Mouse (Mus musculus) heart, adult 9 months (tissue): ENCODE data around the gene Ehd3.

Source experiments
- DNase-seq, 2 experiments: peaks; one replicate each; pipeline ENCODE4 v3.0.0; 2022; ENCODE audit warnings: low spot score in 2 of 2

Gene Ehd3

DNA sequence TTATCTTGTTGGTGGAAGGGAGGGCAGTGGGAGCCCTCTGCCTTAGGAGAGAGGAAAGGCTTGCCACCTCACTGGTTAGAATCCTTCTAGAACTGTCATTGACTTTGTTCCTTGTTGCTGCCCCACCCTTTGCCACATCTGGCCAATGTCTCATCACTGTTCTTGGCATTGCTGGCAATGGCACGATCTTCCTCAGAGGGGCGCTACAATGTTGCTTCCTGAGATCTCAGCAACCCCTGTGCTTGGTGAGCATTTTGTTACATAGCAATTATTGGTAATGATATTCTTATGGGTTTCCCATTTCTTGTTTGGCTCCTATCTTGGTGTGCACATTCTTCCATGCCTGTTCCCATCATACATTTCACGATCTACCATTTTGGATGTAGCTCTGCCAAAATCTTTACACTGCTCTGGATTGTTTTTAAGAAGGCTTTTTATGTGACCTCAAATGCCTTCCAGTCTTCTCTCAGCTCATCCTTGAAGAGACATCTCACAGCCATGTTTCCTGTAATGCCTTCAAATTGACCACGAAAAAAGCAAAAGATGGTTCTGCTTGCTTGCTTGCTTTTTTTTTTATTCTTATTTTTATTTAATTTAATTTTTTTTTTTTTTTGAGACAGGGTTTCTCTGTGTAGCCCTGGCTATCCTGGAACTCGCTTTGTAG, at the start of gene Ehd3:
Ehd3 (plus strand) TSS at position 614 of the 664 bp plus-strand sequence.
- DNase-seq = no peak

DNA sequence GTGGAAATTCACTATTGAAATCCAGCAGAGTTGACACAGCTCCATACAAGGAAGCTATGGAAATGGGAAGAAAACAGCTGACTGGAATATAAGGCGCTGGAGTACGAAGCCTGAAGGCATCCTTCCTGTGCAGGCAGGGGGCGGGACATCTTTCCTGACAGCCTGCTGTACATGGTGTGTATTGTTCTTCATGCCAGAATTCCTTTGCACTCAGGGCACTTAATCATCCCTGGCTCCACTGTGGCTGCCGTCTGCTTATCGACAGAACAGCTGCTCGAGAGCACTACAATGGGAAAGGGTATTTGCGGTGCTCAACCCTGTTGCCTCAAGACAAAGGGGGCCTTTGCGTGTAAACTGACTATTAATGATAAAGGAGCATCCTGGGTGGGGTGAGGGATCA, 33.0 kb upstream of the Ehd3 start:
- no peak for DNase-seq

DNA sequence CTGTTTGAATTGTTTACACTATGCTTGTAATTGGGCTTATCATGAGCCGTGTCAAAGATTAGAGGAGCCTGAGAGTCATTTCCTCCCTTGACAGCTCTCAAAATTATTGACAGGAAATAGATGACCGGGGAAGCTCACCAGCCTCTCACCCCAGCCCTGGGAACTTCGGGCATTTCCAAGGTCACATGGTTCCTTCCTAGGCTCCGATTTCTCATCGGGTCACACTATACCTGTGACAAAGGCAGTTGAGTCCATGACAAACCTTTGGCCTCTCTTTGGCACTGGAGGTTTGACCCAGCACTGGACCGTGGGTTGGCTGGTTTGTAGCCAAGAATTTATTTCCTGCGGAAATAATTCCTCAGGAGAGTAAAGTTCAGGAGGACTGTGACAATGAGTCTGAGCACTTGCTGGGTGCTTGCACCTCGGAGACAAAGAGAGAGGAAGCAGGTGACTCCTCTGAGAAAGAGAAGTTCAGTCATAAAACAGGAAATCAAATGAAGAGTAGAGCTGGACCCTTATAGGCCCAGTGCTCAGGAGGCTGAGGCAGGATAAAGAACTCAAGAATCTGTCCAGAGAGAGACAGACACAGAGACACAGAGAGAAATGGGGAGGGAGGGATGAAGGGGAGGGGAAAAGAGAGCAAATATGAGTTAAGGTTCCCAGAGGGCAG, 17.2 kb upstream of the Ehd3 start:
- peak; percentile 7 to 37 for DNase-seq

DNA sequence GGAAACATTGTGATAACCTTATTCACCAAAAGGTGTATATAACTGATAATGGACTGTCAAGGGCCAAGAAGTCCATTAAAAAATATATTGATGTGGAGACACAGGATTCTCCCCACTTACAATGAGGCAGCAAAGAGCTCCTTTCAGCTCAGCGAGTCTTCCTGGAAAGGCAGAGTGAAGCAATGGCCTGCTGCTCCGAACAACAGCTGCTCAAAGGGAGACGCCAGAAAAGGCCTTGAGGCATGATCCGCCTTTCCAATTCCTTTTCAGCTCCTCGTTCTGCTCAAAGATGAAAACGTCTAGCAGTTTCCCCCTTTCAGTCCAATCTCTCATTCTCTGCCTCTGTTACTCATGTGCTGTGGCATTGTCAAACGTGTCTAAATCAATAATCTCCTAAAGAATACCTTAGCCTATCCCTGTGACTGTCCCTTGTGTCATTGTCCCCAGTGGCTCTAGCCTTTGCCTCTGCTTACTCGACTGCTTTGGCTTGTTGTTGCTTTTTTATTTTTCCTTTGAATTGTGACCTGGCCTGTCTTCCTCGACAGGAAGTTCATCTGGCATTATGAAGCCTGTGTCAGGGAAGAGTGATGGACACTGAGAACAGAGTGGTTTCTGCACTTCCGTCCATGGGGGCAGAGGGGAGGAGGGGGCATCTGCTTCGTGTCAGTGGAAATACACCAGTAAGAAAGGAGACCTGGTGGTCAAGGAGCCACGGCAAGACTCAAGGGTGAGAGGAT, 13.5 kb upstream of the Ehd3 start:
- DNase-seq = peak in 1 of 2 experiments; percentile 10

GRCm38 (mm10) chr17:73796789-73797188, 7.1 kb upstream of the Ehd3 start:
- DNase-seq = no peak

GRCm38 (mm10) chr17:73797706-73798105, 6.2 kb upstream of the Ehd3 start:
- DNase-seq = no peak

GRCm38 (mm10) chr17:73804592-73805271, 798 bp downstream of the Ehd3 start:
- DNase-seq = peak; percentile 87 to 90

- DNase-seq = no peak
Measured at GRCm38 (mm10) chr17:73806331-73806730, 2.4 kb downstream of the Ehd3 start.

DNA sequence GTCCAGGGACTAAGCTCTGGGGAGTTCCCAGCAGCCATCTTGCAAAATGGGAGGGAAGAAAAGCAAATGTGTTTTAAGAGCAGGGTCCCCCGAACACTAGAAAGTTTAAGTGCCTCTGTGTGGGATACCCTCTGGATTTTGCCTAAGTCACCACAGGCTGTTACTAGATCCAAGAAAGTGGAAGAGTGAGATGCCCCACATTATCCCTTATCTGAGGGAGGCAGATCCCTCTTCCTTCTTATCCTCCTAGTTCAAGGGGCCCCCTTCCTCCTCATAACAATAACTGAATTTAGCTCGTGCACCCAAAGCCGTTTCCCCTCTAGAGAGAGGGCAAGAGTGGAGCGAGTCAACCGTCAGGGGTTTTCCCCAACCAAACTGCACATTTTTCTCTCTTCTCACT, 3.3 kb downstream of the Ehd3 start:
- no peak for DNase-seq

DNA sequence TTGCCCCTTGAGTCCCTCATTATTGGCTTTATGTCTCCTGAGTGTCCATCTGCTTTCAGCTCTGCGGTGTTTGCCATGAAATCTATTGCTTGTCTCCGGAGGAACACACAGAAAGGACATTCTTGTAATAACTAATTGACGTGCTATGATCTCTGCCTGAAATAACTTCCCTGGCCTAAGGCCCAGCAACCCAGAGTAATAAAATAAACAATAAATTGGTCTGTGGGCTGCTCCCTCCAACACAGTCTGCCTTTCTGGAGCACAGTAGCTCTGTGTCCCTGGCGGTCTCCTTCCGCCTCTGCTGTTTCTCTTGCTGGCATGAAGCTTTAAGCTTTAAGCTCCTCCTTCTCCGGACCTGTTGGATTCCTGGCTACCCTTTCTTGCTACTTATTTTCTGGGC, 4.5 kb downstream of the Ehd3 start:
- DNase-seq = no peak

GRCm38 (mm10) chr17:73810801-73811200, 6.9 kb downstream of the Ehd3 start:
- no peak for DNase-seq

GRCm38 (mm10) chr17:73811566-73811965, 7.6 kb downstream of the Ehd3 start:
- DNase-seq = no peak

DNA sequence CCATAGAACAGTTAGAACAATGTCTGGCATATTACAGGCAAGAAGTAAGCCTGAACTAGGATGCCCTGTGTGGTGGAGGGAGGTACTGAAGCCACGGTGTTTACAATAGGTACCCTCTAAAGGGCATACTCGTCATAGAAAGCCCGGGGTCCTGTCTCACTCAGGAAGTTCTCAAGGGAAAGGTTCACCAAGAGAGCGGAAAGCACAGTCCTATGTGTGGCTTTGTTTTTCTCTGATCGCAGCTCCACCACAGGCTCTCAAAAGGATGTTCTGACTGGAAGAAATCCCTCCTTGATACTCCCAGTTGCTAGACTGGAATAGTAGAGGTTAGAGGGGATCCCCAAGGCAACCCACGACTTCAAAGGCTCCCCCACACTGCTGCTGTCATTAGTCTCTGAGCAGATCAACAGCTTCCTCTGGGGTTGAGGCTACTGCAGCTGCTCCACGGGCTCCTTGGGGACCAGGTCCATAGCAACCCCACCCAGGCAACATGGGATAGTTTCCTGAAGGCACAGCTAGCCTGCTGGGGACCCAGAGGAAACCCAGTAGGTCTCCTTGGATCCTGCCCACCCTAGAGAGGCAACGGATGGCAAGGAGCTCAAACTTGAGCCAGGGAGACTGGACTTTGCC, 9.2 kb downstream of the Ehd3 start:
- DNase-seq = no peak

DNA sequence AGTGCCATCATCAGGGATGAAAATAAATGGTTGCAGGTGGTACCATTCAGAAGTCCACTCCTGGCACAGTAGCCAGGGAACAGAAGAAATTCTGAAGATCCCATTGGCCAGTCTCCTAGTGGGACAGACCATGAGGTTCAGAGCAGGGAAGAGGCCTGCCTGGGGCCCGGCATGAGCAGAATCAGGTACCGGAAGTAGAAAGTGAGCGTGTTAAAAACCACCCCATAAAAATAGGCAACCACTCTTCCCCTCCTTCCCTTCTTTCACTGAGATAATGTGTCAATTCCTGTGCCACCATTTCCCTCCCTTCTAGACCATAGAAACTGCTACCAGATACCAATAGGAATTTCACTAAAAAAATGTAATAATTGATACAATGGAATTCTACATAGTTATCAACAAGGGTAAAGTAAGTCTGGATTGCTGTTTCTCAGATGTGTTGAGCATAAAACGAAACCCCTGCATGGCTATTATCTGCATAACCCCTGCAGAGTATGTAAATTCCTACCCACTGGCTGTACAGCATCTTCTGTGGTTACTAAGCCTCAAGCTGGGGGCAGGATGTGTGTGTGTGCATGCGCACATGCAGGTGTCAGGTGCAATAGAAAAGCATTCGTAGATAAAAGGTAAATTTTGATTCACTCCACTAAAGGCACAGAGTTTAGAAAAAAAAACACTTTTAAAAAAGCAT, 10.7 kb downstream of the Ehd3 start:
- no peak for DNase-seq

GRCm38 (mm10) chr17:73817697-73818380, 13.9 kb downstream of the Ehd3 start:
- DNase-seq = no peak

- no peak for DNase-seq
Measured at GRCm38 (mm10) chr17:73818936-73819335, 15.0 kb downstream of the Ehd3 start.

- no peak for DNase-seq
Measured at GRCm38 (mm10) chr17:73820726-73821125, 16.8 kb downstream of the Ehd3 start.

GRCm38 (mm10) chr17:73822255-73822654, 18.3 kb downstream of the Ehd3 start:
- DNase-seq = no peak

GRCm38 (mm10) chr17:73823121-73824021, 19.4 kb downstream of the Ehd3 start:
- no peak for DNase-seq

DNA sequence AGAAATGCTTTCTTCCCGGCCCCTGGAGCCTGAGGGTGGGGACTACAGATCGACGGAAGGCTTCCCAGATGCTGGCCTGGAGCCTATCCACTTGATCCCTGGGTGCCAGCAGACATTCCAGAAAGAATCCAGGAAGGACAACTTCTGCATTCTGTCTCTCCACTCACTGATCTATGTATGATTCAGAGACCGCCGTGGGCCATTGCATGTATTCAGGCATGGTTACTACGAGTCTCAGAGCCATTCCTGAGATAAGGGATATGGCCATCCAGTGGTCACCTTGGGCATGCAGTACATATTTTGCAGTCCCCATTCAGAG, 20.0 kb downstream of the Ehd3 start:
- DNase-seq = no peak
